Mouse (Mus musculus): Measurements from ENCODE around the gene Rps3a1. TPM values are rescaled to one million over a fixed set of nuclear protein-coding genes. Genes with fewer than 3 reads are reported as not detected.

Rps3a1 gene
- polyA plus RNA-seq, 2 experiments = 946 to 1,025 TPM

GRCm38 (mm10) chr3:86134939-86135638 lies 7.4 kb downstream of the Rps3a1 start:
- ATAC-seq (ENCODE audit: insufficient read depth) (no peak), DNase-seq (ENCODE audit: low read depth in 3 of 3, low spot score in 3 of 3) (no peak)
- no peak overlapping the region for H3K4me3 ChIP-seq (ENCODE audit: insufficient read depth in 1 of 2, low read depth in 2 of 2, low read length in 2 of 2)
- no peak overlapping the region for H3K4me2 ChIP-seq (ENCODE audit: low read depth)
- peak overlapping the region; percentile 20; the same call in 1 of the 2 replicates for H3K27ac ChIP-seq
- peaks cover 52% of the 10 kb centered on the region for H3K36me3 ChIP-seq (replicated peaks; ENCODE audit: control insufficient read depth, insufficient read depth, low read depth)
- no peaks in the 10 kb centered on the region for H3K9me3 ChIP-seq (ENCODE audit: control insufficient read depth, low read length)
- no peaks in the 10 kb centered on the region for H3K27me3 ChIP-seq (ENCODE audit: control insufficient read depth, insufficient read depth, low read length)
- TF ChIP-seq CTCF (IDR thresholded peaks at IDR 0.05; ENCODE audit: low read depth) (no peak), EP300 (IDR thresholded peaks at IDR 0.05; ENCODE audit: low read depth) (no peak)
- 83% methylated on average over 6 of the region's 6 CpGs for WGBS (ENCODE audit: insufficient replicate concordance)
- peaks cover 10 to 12% of the 10 kb centered on the region in 2 experiments for H3K4me1 ChIP-seq (replicated peaks; ENCODE audit: control insufficient read depth in 2 of 2, insufficient read depth in 2 of 2, low read length in 1 of 2)
- no peak overlapping the region for H3K9ac ChIP-seq (replicated peaks)

GRCm38 (mm10) chr3:86129757-86130156 lies 12.7 kb downstream of the Rps3a1 start:
- no peak overlapping the region for H3K4me2 ChIP-seq (ENCODE audit: low read depth)
- H3K27ac ChIP-seq = no peak overlapping the region
- no peaks in the 10 kb centered on the region for H3K27me3 ChIP-seq (ENCODE audit: control insufficient read depth, insufficient read depth, low read length)
- DNase-seq (ENCODE audit: low read depth in 3 of 3, low spot score in 3 of 3) (no peak), ATAC-seq (ENCODE audit: insufficient read depth) (no peak)
- no peaks in the 10 kb centered on the region for H3K36me3 ChIP-seq (replicated peaks; ENCODE audit: control insufficient read depth, insufficient read depth, low read depth)
- H3K4me3 ChIP-seq (ENCODE audit: insufficient read depth in 1 of 2, low read depth in 2 of 2, low read length in 2 of 2) = no peak overlapping the region
- WGBS (ENCODE audit: insufficient replicate concordance) = 9% methylated on average over 6 of the region's 6 CpGs
- H3K4me1 ChIP-seq (replicated peaks; ENCODE audit: control insufficient read depth in 2 of 2, insufficient read depth in 2 of 2, low read length in 1 of 2) = no peaks in the 10 kb centered on the region
- TF ChIP-seq CTCF (IDR thresholded peaks at IDR 0.05; ENCODE audit: low read depth) = peak; percentile 72
- TF ChIP-seq EP300 (IDR thresholded peaks at IDR 0.05; ENCODE audit: low read depth) = no peak
- no peak overlapping the region for H3K9ac ChIP-seq (replicated peaks)
- H3K9me3 ChIP-seq (ENCODE audit: control insufficient read depth, low read length) = no peaks in the 10 kb centered on the region

GRCm38 (mm10) chr3:86123251-86123746 lies 19.2 kb downstream of the Rps3a1 start:
- Histone ChIP-seq H3K27ac (no peak overlapping the region), H3K9ac (replicated peaks) (no peak overlapping the region), H3K9me3 (ENCODE audit: control insufficient read depth, low read length) (no peaks in the 10 kb centered on the region), H3K27me3 (ENCODE audit: control insufficient read depth, insufficient read depth, low read length) (no peaks in the 10 kb centered on the region), H3K4me1 (replicated peaks; ENCODE audit: control insufficient read depth in 2 of 2, insufficient read depth in 2 of 2, low read length in 1 of 2) (peaks cover 0 to 2% of the 10 kb centered on the region in 2 experiments; a peak in 1 of 4 replicates), H3K4me3 (ENCODE audit: insufficient read depth in 1 of 2, low read depth in 2 of 2, low read length in 2 of 2) (no peak overlapping the region), H3K4me2 (ENCODE audit: low read depth) (no peak overlapping the region), H3K36me3 (replicated peaks; ENCODE audit: control insufficient read depth, insufficient read depth, low read depth) (no peaks in the 10 kb centered on the region)
- no peak for TF ChIP-seq CTCF (IDR thresholded peaks at IDR 0.05; ENCODE audit: low read depth)
- TF ChIP-seq EP300 (IDR thresholded peaks at IDR 0.05; ENCODE audit: low read depth) = 0 out of 2 replicates have a peak, but pooled peaks have one; percentile 18
- ATAC-seq (ENCODE audit: insufficient read depth) = peak; percentile 41; the same call in 1 of the 2 replicates
- 64% methylated on average over 8 of the region's 8 CpGs for WGBS (ENCODE audit: insufficient replicate concordance)
- no peak for DNase-seq (ENCODE audit: low read depth in 3 of 3, low spot score in 3 of 3)

GRCm38 (mm10) chr3:86122156-86122555 lies 20.3 kb downstream of the Rps3a1 start:
- Histone ChIP-seq H3K9me3 (ENCODE audit: control insufficient read depth, low read length) (no peaks in the 10 kb centered on the region), H3K27me3 (ENCODE audit: control insufficient read depth, insufficient read depth, low read length) (no peaks in the 10 kb centered on the region), H3K4me3 (ENCODE audit: insufficient read depth in 1 of 2, low read depth in 2 of 2, low read length in 2 of 2) (no peak overlapping the region), H3K36me3 (replicated peaks; ENCODE audit: control insufficient read depth, insufficient read depth, low read depth) (no peaks in the 10 kb centered on the region), H3K4me1 (replicated peaks; ENCODE audit: control insufficient read depth in 2 of 2, insufficient read depth in 2 of 2, low read length in 1 of 2) (peaks cover 0 to 2% of the 10 kb centered on the region in 2 experiments; a peak in 1 of 4 replicates), H3K4me2 (ENCODE audit: low read depth) (no peak overlapping the region), H3K9ac (replicated peaks) (no peak overlapping the region), H3K27ac (no peak overlapping the region)
- DNase-seq (ENCODE audit: low read depth in 3 of 3, low spot score in 3 of 3) (no peak), ATAC-seq (ENCODE audit: insufficient read depth) (no peak)
- TF ChIP-seq CTCF (IDR thresholded peaks at IDR 0.05; ENCODE audit: low read depth) = peak; percentile 50
- no peak for TF ChIP-seq EP300 (IDR thresholded peaks at IDR 0.05; ENCODE audit: low read depth)

DNA sequence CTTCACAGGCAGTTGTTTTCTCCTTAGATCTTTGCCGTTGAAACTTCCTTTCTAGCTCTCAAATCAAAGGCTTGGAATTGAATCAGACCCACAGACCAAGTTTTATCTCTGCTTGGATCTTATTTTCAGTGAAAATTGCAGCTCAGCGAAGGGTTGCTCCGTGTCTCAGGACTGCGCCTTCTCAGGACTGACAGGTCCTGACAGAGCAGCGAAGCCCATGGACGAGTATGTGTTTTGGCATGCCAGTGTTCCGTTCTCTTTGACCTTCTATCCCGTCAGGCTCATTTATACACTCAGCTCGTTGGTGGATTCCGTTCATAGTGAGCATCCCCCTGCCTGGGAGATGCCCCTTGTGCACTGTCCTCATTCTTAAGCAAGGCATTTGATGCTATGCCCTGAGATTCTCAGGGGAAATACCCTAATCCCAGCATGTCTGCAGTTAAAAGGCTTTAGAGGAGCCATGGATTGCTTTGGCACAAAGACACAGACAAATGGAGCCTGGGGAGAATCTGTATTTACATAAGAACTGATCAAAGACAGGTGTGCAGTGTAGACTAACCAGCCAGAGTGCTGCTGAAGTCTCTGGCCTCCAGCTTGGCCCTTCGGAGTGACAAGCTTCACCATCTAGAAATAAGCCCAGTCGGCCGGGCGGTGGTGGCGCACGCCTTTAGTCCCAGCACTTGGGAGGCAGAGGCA lies 23.1 kb downstream of the Rps3a1 start:
- H3K4me1 ChIP-seq (replicated peaks; ENCODE audit: control insufficient read depth in 2 of 2, insufficient read depth in 2 of 2, low read length in 1 of 2) = peaks cover 0 to 2% of the 10 kb centered on the region in 2 experiments; a peak in 1 of 4 replicates
- H3K27ac ChIP-seq = no peak overlapping the region
- no peaks in the 10 kb centered on the region for H3K36me3 ChIP-seq (replicated peaks; ENCODE audit: control insufficient read depth, insufficient read depth, low read depth)
- TF ChIP-seq CTCF (IDR thresholded peaks at IDR 0.05; ENCODE audit: low read depth) = no peak
- no peak for TF ChIP-seq EP300 (IDR thresholded peaks at IDR 0.05; ENCODE audit: low read depth)
- H3K9ac ChIP-seq (replicated peaks) = no peak overlapping the region
- 74% methylated on average over 16 of the region's 16 CpGs for WGBS (ENCODE audit: insufficient replicate concordance)
- H3K4me3 ChIP-seq (ENCODE audit: insufficient read depth in 1 of 2, low read depth in 2 of 2, low read length in 2 of 2) = no peak overlapping the region
- H3K9me3 ChIP-seq (ENCODE audit: control insufficient read depth, low read length) = peaks cover 2% of the 10 kb centered on the region; the same call in 1 of the 2 replicates
- DNase-seq (ENCODE audit: low read depth in 3 of 3, low spot score in 3 of 3) (no peak), ATAC-seq (ENCODE audit: insufficient read depth) (no peak)
- no peak overlapping the region for H3K4me2 ChIP-seq (ENCODE audit: low read depth)
- no peaks in the 10 kb centered on the region for H3K27me3 ChIP-seq (ENCODE audit: control insufficient read depth, insufficient read depth, low read length)

Data from liver, embryonic 14.5 days (tissue).